Mouse (Mus musculus) embryonic facial prominence, embryonic 11.5 days (tissue): Measurements from ENCODE around the gene Slc7a6. TPM values are rescaled to one million over a fixed set of nuclear protein-coding genes. Genes with fewer than 3 reads are reported as not detected.
"Not testable (repeated sequence)": the region's sequence is repeated elsewhere in the genome, so short reads cannot be mapped to it uniquely, and the experiment has no call there.

ENCODE experiments used
- ATAC-seq: fragments of 200-750 bp; cut with Nextera tagmentation; replicated peaks from 2 replicates; pipeline ENCODE4 v1.8.0; 2017; ENCODE audit warnings: low read depth; ENCODE audit not compliant: insufficient number of reproducible peaks, low FRiP score, low TSS enrichment
- DNase-seq: peaks from one replicate; pipeline ENCODE4 v3.0.0-alpha.2; 2015; ENCODE audit warnings: low spot score
- H3K27ac ChIP-seq: fragments of 300-500 bp; sonication (generic); replicated peaks from 2 replicates; pipeline ENCODE4 v1.5.1; 2014; ENCODE audit warnings: mild to moderate bottlenecking, low read depth, low read length, control low read depth
- H3K27me3 ChIP-seq: fragments of 300-500 bp; sonication (generic); 2 replicates; pipeline ENCODE4 v1.6.1; 2014; ENCODE audit warnings: mild to moderate bottlenecking, low read length, moderate library complexity, mixed read lengths; ENCODE audit not compliant: control insufficient read depth, insufficient read depth
- H3K36me3 ChIP-seq: fragments of 300-500 bp; sonication (generic); replicated peaks from 2 replicates; pipeline ENCODE4 v1.6.1; 2014; ENCODE audit warnings: low read depth, mild to moderate bottlenecking, low read length, moderate library complexity, mixed read lengths; ENCODE audit not compliant: control insufficient read depth, insufficient read depth
- H3K4me1 ChIP-seq: fragments of 300-500 bp; sonication (generic); 2 replicates; pipeline ENCODE4 v1.6.1; 2014; ENCODE audit warnings: low read length, mixed read lengths; ENCODE audit not compliant: control insufficient read depth, insufficient read depth
- H3K4me2 ChIP-seq: fragments of 300-500 bp; sonication (generic); 2 replicates; pipeline ENCODE4 v1.6.1; 2014; ENCODE audit warnings: low read depth, mild to moderate bottlenecking, control low read depth, low read length, moderate library complexity
- H3K4me3 ChIP-seq: fragments of 300-500 bp; sonication (generic); 2 replicates; pipeline ENCODE4 v1.5.1; 2014; ENCODE audit warnings: low read depth, low read length, control low read depth
- H3K9ac ChIP-seq: fragments of 300-500 bp; sonication (generic); replicated peaks from 2 replicates; pipeline ENCODE4 v1.6.1; 2014; ENCODE audit warnings: mild to moderate bottlenecking, control low read depth, low read length
- H3K9me3 ChIP-seq: fragments of 300-500 bp; sonication (generic); replicated peaks from 2 replicates; pipeline ENCODE4 v1.6.1; 2016; ENCODE audit warnings: mild to moderate bottlenecking, low read length, inconsistent platforms, mixed read lengths; ENCODE audit not compliant: control insufficient read depth
- WGBS: fragments of 180-500 bp; shearing (Covaris S2); extraction: QIAGEN DNeasy Blood & Tissue Kit; methylation state at CpG from one replicate; pipeline ENCODE4 v1.1.7; 2014; 5-methylcytosine and 5-hydroxymethylcytosine counted together
- polyA plus RNA-seq: library from polyadenylated mRNA; unstranded; fragments of >200 nt; fragmentation: Nextera tagmentation; extraction: Ambion mirVana; gene quantifications from 2 replicates; pipeline ENCODE4 v1.2.1, GENCODE M21; 2014

Slc7a6 gene
- polyA plus RNA-seq, 1 experiment from 2014 or later: 82.4 TPM

GRCm38 (mm10) chr8:106198741-106199140 is 30.1 kb downstream of the Slc7a6 start:
- WGBS: 26% methylated on average over 1 of the region's 1 CpGs
- Histone ChIP-seq H3K4me3 (no peak overlapping the region), H3K9me3 (no peaks in the 10 kb centered on the region), H3K9ac (no peak overlapping the region), H3K4me1 (no peaks in the 10 kb centered on the region), H3K27me3 (no peaks in the 10 kb centered on the region), H3K36me3 (peaks cover 5% of the 10 kb centered on the region), H3K27ac (no peak overlapping the region), H3K4me2 (no peak overlapping the region)
- DNase-seq: peak; percentile 60
- ATAC-seq: no peak

- H3K4me1 ChIP-seq, H3K4me3 ChIP-seq, H3K27me3 ChIP-seq, H3K27ac ChIP-seq, DNase-seq, H3K36me3 ChIP-seq, ATAC-seq, H3K4me2 ChIP-seq, H3K9me3 ChIP-seq, H3K9ac ChIP-seq: not testable (repeated sequence)
- WGBS: 91% methylated on average over 3 of the region's 3 CpGs
These were observed 30.9 kb downstream of the Slc7a6 start for GRCm38 (mm10) chr8:106199596-106199995.

- WGBS: under 1% methylated on average over 35 of the region's 35 CpGs
- Histone ChIP-seq H3K4me3 (peak overlapping the region; percentile 78), H3K4me2 (peak overlapping the region; percentile 41), H3K27me3 (no peaks in the 10 kb centered on the region), H3K9me3 (no peaks in the 10 kb centered on the region), H3K4me1 (no peaks in the 10 kb centered on the region), H3K36me3 (peaks cover 6% of the 10 kb centered on the region), H3K9ac (peak overlapping the region; percentile 94), H3K27ac (peak overlapping the region; percentile 81)
- ATAC-seq: peak; percentile 66
- peak; percentile 20 for DNase-seq
These were observed 41.5 kb downstream of the Slc7a6 start for GRCm38 (mm10) chr8:106210035-106210731.

GRCm38 (mm10) chr8:106210821-106211345 is 42.2 kb downstream of the Slc7a6 start, which contains the start of the genes Slc7a6os and Prmt7:
Gene Slc7a6os, minus strand, starts transcription at chr8:106210935.
Gene Prmt7, plus strand, starts transcription at chr8:106210936.
- under 1% methylated on average over 52 of the region's 52 CpGs for WGBS
- H3K4me2 ChIP-seq: peak within 1 kb of the TSS; percentile 41
- peaks cover 2% of the 10 kb centered on the region for H3K36me3 ChIP-seq
- H3K4me3 ChIP-seq: peak within 1 kb of the TSS; percentile 78
- ATAC-seq: peak; percentile 98
- H3K4me1 ChIP-seq: no peaks in the 10 kb centered on the region
- H3K9me3 ChIP-seq: no peaks in the 10 kb centered on the region
- DNase-seq: peak; percentile 96
- peak within 1 kb of the TSS; percentile 94 for H3K9ac ChIP-seq
- H3K27ac ChIP-seq: peak within 1 kb of the TSS; percentile 81
- H3K27me3 ChIP-seq: no peaks in the 10 kb centered on the region

GRCm38 (mm10) chr8:106211421-106211820 is 42.8 kb downstream of the Slc7a6 start:
- Histone ChIP-seq H3K36me3 (peaks cover 2% of the 10 kb centered on the region), H3K27me3 (no peaks in the 10 kb centered on the region), H3K4me1 (no peaks in the 10 kb centered on the region), H3K4me3 (peak overlapping the region; percentile 78), H3K9ac (peak overlapping the region; percentile 94), H3K4me2 (peak overlapping the region; percentile 41), H3K9me3 (no peaks in the 10 kb centered on the region), H3K27ac (peak overlapping the region; percentile 81; the same call in 1 of the 2 replicates)
- ATAC-seq: no peak
- DNase-seq: no peak
- WGBS: 6% methylated on average over 13 of the region's 13 CpGs

- Histone ChIP-seq H3K4me1 (no peaks in the 10 kb centered on the region), H3K27ac (no peak overlapping the region), H3K4me3 (no peak overlapping the region), H3K4me2 (no peak overlapping the region), H3K9ac (no peak overlapping the region), H3K9me3 (no peaks in the 10 kb centered on the region), H3K36me3 (peaks cover 2% of the 10 kb centered on the region; the same call in 1 of the 2 replicates), H3K27me3 (no peaks in the 10 kb centered on the region)
- ATAC-seq (no peak), DNase-seq (no peak)
- 90% methylated on average over 3 of the region's 3 CpGs for WGBS
These were observed 45.3 kb downstream of the Slc7a6 start for GRCm38 (mm10) chr8:106213959-106214358.

- Histone ChIP-seq H3K4me1 (no peaks in the 10 kb centered on the region), H3K36me3 (no peaks in the 10 kb centered on the region), H3K4me3 (no peak overlapping the region), H3K27ac (no peak overlapping the region), H3K9me3 (no peaks in the 10 kb centered on the region), H3K27me3 (no peaks in the 10 kb centered on the region), H3K9ac (no peak overlapping the region), H3K4me2 (no peak overlapping the region)
- no peak for ATAC-seq
- no peak for DNase-seq
- WGBS: 87% methylated on average over 3 of the region's 3 CpGs
These were observed 51.0 kb downstream of the Slc7a6 start for GRCm38 (mm10) chr8:106219620-106220019.

GRCm38 (mm10) chr8:106226589-106226988 is 57.9 kb downstream of the Slc7a6 start:
- Histone ChIP-seq H3K4me1 (no peaks in the 10 kb centered on the region), H3K4me2 (no peak overlapping the region), H3K27me3 (no peaks in the 10 kb centered on the region), H3K27ac (no peak overlapping the region), H3K9me3 (no peaks in the 10 kb centered on the region), H3K9ac (no peak overlapping the region), H3K4me3 (no peak overlapping the region), H3K36me3 (peaks cover 4% of the 10 kb centered on the region; the same call in 1 of the 2 replicates)
- ATAC-seq (no peak), DNase-seq (peak; percentile 73)
- 47% methylated on average over 9 of the region's 9 CpGs for WGBS
